Mouse (Mus musculus): ENCODE data around the gene Krba1. TPM values are rescaled to one million over a fixed set of nuclear protein-coding genes. Genes with fewer than 3 reads are reported as not detected.
A peak's percentile ranks its signal among the peaks of the same experiment; 100 is the strongest.

Gene Krba1
- total and polyA plus RNA-seq, 3 experiments = 16.1 to 21.0 (median 20.6) TPM

DNA sequence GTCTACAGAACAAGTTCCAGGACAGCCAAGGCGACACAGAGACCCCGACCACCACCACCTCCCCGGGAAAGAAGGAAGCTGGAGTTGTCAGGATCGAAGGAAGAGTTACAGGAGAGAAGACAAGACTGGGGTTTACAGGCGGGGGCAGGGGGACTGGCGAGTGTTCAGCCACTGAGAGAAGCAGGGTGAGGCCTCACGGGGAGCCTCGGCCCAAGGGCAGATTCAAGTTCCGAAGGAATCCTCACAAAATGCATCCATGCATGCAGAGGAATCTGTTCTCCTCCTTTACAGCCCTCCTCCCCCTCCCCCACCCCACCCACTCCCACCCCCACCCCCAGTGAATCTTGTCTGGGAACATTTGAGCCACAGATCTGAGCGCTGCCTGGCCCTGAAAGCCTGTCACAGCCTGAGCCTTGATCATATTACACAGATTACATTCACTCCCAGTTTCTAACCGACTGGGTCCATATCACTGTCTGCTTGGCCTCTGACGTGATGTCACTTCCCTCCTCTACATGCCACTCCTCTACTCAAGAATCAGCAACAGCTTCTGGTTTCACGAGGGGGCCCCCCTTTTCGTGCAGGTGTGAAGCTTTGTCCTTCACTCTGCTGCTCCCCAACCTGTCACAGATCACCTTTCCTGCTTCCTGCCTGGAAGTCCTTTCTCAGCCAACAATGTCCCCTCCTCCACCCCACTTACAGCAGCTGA is 45.1 kb downstream of the Krba1 start:
- 66% methylated on average over 14 of the region's 14 CpGs for WGBS
- TF ChIP-seq CTCF (IDR thresholded peaks at IDR 0.05) (no peak), EP300 (IDR thresholded peaks at IDR 0.05; ENCODE audit: insufficient read depth, low read depth, low read length) (no peak), POLR2A (IDR thresholded peaks at IDR 0.05; ENCODE audit: insufficient read depth, low read depth, low read length) (no peak)
- Histone ChIP-seq H3K4me1 (ENCODE audit: control insufficient read depth, insufficient read depth, low read length) (peaks cover 2% of the 10 kb centered on the region; the same call in 1 of the 2 replicates), H3K27ac (no peak overlapping the region), H3K79me2 (replicated peaks; ENCODE audit: control insufficient read depth, insufficient read depth, low read length) (no peaks in the 10 kb centered on the region), H3K36me3 (ENCODE audit: control insufficient read depth, insufficient read depth, low read length) (no peaks in the 10 kb centered on the region), H3K4me3 (no peak overlapping the region), H3K9ac (ENCODE audit: low read depth, low read length) (no peak overlapping the region), H3K27me3 (ENCODE audit: control insufficient read depth, insufficient read depth, low read length) (no peaks in the 10 kb centered on the region)
- DNase-seq = no peak
- intact Hi-C loops (cut with DNase I) = no loop called here

DNA sequence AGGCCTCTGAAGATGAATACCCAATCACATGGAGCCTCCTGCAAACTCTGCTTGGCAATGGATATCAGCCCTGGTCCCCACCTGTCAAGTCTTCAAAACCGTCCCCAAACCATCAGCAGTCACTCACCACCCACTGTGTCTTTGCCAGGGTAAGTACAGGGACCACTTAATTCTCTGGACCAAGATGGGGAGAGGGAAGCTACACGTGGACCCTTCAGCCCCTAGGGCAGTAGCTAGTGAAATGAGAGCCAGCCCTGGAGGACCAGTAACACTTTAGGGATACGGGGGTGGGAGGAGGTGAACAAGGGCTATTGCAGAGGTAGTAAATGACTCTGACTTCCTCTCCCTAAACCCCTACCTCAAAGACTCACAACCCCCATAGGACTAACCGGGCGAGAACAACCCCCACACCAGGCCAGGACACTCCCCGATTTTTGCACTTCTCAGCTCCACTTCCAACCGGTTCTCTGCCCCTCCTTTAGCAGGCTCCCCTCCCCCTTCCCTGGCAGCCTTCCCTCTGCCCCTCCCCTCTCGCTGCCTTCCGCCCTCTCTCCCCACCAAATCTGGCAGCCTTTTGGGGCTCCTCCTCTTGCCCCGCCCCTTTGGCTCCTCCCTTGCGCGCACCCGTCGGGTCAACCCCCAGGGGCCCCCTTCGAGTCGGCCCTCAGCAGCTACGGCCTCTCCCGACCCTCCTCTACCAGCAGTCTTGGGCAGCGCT is 48.4 kb downstream of the Krba1 start:
- Histone ChIP-seq H3K36me3 (ENCODE audit: control insufficient read depth, insufficient read depth, low read length) (no peaks in the 10 kb centered on the region), H3K79me2 (replicated peaks; ENCODE audit: control insufficient read depth, insufficient read depth, low read length) (no peaks in the 10 kb centered on the region), H3K27ac (peak overlapping the region; percentile 89), H3K4me1 (ENCODE audit: control insufficient read depth, insufficient read depth, low read length) (peaks cover 5% of the 10 kb centered on the region; the same call in 1 of the 2 replicates), H3K4me3 (peak overlapping the region; percentile 88), H3K27me3 (ENCODE audit: control insufficient read depth, insufficient read depth, low read length) (no peaks in the 10 kb centered on the region), H3K9ac (ENCODE audit: low read depth, low read length) (peak overlapping the region; percentile 57)
- peak; percentile 94 to 95 for DNase-seq
- TF ChIP-seq EP300 (IDR thresholded peaks at IDR 0.05; ENCODE audit: insufficient read depth, low read depth, low read length) (0 out of 2 replicates have a peak, but pooled peaks have one; percentile 27), POLR2A (IDR thresholded peaks at IDR 0.05; ENCODE audit: insufficient read depth, low read depth, low read length) (peak; percentile 35; the same call in 1 of the 2 replicates), CTCF (IDR thresholded peaks at IDR 0.05) (0 out of 2 replicates have a peak, but pooled peaks have one; percentile 4)
- 5% methylated on average over 19 of the region's 19 CpGs for WGBS
- intact Hi-C loops (cut with DNase I) = no loop called here

DNA sequence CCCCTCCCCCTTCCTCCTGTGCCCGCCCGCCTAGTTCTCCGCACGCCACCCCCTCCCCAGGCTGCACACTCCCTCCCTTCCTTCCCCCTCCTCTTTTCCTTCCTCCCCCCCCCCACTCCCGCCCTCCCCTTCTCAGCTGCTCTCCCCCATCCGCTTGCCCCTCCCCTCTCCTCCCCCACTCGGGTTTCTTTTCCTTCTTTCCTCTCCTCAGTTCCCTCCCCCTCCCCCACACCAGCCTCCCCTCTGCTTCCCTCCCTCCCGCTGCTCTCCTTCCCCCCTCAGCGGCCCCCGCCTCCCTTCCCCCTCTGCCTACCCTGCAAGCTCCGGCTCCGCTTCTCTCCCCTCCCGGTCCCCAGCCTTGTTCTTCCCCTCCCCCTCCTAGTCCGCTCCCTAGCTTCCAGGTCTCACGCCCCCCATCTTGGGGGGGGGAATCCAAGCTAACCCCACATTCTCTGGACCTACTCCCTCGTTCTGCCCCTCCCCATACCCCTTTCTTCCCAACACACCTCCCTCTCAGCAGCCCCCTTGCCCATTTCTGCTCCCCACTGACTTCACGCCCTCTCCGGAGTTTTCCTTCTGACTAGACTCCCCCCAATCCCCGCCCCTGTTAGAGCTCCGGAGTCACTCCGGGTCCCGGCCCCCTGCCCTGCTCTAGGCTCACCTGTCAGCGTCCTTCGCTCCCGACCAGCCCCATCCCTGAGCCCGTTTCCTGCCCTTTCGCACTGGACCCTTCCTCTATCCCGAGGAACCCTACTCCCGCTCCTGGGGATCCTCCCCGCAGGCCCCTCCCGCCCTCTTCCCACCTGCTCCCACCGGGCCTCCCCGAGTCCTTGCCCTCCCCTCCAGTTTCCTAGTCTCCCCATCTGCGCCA is 49.2 kb downstream of the Krba1 start:
- 1% methylated on average over 32 of the region's 34 CpGs for WGBS
- peak overlapping the region; percentile 89 for H3K9ac ChIP-seq (ENCODE audit: low read depth, low read length)
- intact Hi-C loops (cut with DNase I) = loop anchor here (5.0 kb wide), 1 partner anchor 108 kb away; the partner anchor contains the start of gene Lrrc61
- H3K79me2 ChIP-seq (replicated peaks; ENCODE audit: control insufficient read depth, insufficient read depth, low read length) = no peaks in the 10 kb centered on the region
- H3K36me3 ChIP-seq (ENCODE audit: control insufficient read depth, insufficient read depth, low read length) = no peaks in the 10 kb centered on the region
- no peak for TF ChIP-seq CTCF (IDR thresholded peaks at IDR 0.05)
- no peak for TF ChIP-seq EP300 (IDR thresholded peaks at IDR 0.05; ENCODE audit: insufficient read depth, low read depth, low read length)
- TF ChIP-seq POLR2A (IDR thresholded peaks at IDR 0.05; ENCODE audit: insufficient read depth, low read depth, low read length) = no peak
- peak overlapping the region; percentile 88 for H3K4me3 ChIP-seq
- H3K27ac ChIP-seq = peak overlapping the region; percentile 89
- peaks cover 7% of the 10 kb centered on the region for H3K4me1 ChIP-seq (ENCODE audit: control insufficient read depth, insufficient read depth, low read length)
- no peaks in the 10 kb centered on the region for H3K27me3 ChIP-seq (ENCODE audit: control insufficient read depth, insufficient read depth, low read length)
- peak; percentile 50 to 71 for DNase-seq

DNA sequence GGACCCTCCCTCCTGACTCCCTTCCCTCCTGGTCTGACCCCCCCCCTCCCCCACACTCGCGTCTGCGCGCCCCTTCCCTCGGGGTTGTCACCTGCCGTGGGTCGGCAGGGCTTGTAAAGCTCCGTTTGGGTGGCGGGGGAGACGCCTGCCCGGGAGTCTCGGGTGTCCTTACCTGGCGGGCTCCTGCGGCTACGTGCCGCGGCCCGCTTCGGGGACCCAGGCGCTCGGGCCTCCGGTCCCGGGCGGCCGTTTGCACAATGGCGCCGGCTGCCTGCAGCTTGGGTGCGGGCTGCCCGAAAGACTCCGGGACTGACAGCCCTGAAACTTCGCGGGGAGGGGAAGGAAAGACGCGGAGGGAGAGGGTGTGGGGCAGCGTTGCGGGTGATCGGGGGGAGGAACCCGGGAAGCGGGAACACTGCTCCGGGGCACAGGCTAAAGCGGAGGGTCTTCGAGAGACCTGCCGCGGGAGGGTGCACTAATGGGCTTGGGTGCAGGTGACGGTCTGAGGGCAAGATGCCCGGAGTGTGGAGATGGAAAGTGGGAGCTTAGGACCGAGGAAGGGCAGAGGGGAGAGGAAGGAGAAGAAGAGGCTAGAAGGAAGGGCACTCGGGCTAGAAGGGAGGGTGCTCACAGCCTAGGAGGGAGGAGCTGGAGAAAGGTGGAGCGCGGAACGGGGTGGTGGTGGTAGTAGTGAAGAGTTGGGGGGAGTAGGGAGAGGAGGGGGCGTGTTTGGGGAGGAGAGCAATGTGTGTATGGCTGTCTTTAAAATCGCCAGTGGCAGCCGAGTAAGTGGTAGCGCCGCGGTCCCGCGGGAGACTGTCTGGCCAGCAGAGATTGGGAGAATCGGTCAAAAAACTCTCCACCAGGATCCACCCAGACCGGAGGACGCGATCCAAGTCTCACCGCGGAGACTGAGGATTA is 50.1 kb downstream of the Krba1 start, which contains the start of gene Zfp467:
Gene Zfp467, minus strand, starts transcription at position 645 of the 921 bp plus-strand sequence.
- 1% methylated on average over 65 of the region's 65 CpGs for WGBS
- TF ChIP-seq POLR2A (IDR thresholded peaks at IDR 0.05; ENCODE audit: insufficient read depth, low read depth, low read length) (peak; percentile 67; the same call in 1 of the 2 replicates), EP300 (IDR thresholded peaks at IDR 0.05; ENCODE audit: insufficient read depth, low read depth, low read length) (no peak), CTCF (IDR thresholded peaks at IDR 0.05) (no peak)
- peak within 1 kb of the TSS; percentile 88 for H3K4me3 ChIP-seq

More for the DNA sequence above, 50.1 kb downstream of the Krba1 start, which contains the start of gene Zfp467:
- Histone ChIP-seq H3K79me2 (replicated peaks; ENCODE audit: control insufficient read depth, insufficient read depth, low read length) (no peaks in the 10 kb centered on the region), H3K27me3 (ENCODE audit: control insufficient read depth, insufficient read depth, low read length) (no peaks in the 10 kb centered on the region), H3K36me3 (ENCODE audit: control insufficient read depth, insufficient read depth, low read length) (no peaks in the 10 kb centered on the region), H3K9ac (ENCODE audit: low read depth, low read length) (peak within 1 kb of the TSS; percentile 89), H3K4me1 (ENCODE audit: control insufficient read depth, insufficient read depth, low read length) (peaks cover 7% of the 10 kb centered on the region), H3K27ac (peak within 1 kb of the TSS; percentile 89)
- DNase-seq = peak; percentile 69 to 79
- intact Hi-C loops (cut with DNase I) = loop anchor here (2.0 to 5.0 kb wide), 3 partner anchors 49 to 107 kb away; partner anchors contain the start of gene Lrrc61
